Mouse (Mus musculus) induced T-regulatory cell, adult 2 months (primary cell): Measurements from ENCODE around the gene Hal.

Experiments used
- DNase-seq: peaks from one replicate; pipeline ENCODE4 v3.0.0-alpha.2; 2012; ENCODE audit warnings: low read depth

The Hal gene

GRCm38 (mm10) chr10:93488066-93488827 is at the start of gene Hal:
Gene Hal (plus strand): TSS chr10:93488768.
- DNase-seq: no peak

DNA sequence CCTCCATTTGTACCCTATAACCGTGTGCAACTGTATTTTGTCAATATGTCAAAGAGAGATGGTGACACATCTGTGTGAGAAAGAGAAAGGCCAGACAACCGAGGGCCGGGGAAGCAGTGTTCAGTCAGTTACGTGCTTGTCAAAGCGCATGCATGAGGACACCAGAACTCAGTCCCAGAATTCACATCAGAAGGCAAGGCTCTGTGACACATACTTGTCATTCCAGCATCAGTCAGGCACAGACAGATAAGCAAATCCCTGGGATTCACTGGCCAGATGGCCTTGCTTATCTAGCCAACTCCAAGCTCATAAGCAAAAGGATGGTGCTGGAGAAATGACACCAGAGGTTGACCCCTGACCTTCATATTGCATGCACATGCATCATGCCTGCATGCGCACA is 47.1 kb upstream of the Hal start:
- DNase-seq: no peak

GRCm38 (mm10) chr10:93442183-93442582 is 46.4 kb upstream of the Hal start:
- peak; percentile 46 for DNase-seq

- DNase-seq: peak; percentile 50
These were observed 44.2 kb upstream of the Hal start for GRCm38 (mm10) chr10:93444407-93444806.

DNA sequence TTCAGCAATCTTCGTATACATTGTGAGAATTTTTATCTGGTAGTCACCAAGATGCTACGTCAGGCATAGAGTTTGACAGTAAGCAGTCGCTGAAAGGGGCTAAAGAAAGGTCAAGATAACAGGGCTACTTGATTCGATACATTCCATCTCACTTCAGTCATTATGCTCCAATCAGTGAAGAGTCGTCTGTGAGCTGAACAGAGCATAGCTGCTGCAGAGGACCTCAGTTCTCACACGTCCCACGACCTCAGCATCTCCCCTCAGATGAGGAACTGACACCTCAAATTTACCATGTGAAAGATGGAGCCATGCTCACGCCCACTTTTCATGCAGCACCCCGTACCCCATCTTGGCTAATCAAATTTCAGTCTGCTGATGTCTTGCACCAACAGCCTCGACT is 41.2 kb upstream of the Hal start:
- DNase-seq: no peak

- DNase-seq: no peak
These were observed 33.9 kb upstream of the Hal start for GRCm38 (mm10) chr10:93454652-93455014.

GRCm38 (mm10) chr10:93460106-93460505 is 28.5 kb upstream of the Hal start:
- DNase-seq: no peak

DNA sequence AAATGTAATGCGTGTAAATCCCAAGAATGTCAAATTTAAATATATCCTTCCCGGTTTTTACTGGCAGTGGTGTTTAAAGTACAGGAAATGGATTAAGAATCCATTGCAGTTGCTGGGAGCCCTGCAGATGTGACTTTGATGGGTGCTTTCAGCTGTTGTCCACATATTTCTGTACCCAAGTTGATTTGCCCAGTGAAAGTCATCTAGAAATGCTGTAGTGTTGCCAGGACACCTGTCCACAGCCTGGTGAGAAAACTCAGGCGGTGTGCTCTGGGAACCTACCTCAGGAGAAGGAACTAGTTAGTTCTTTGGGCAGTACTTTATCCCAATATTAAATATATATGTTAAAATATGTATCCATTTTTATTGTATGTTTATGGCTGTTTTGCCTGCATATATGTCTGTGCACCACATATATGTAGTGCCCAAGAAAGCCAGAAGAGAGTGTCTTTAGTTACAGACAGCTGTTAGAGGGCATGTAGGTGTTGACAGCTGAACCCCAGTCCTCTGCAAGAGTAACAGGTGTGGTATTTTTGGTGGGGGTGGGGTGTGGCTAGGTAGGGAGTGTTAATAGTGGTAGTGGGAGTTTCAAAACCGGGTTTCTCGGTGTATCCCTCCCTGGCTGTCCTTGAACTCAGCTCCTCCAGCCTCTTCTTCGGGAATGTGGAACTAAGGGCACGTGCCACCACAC is 25.7 kb upstream of the Hal start:
- DNase-seq: no peak

- DNase-seq: no peak
These were observed 25.0 kb upstream of the Hal start for GRCm38 (mm10) chr10:93463611-93464010.

DNA sequence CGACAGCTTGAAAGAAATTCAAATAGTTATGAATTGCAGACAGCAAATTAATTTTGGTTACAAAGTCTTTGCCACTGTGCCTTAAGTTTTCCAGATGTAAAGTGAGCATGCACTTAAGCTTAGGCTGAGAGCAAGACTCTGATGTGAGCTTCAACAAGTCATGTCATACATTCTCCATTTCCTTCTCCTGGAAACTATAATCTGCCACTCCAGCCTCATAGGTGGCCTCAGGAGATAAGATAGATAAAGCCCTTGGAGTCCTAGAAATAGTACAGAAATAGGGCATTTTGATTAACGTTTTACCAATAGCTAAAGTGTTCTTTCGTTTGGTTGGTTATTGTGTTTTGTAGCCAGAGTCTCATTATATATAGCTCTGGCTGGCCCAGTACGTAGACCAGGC is 21.3 kb upstream of the Hal start:
- DNase-seq: no peak

- peak; percentile 51 for DNase-seq
These were observed 20.8 kb upstream of the Hal start for GRCm38 (mm10) chr10:93467791-93468190.

DNA sequence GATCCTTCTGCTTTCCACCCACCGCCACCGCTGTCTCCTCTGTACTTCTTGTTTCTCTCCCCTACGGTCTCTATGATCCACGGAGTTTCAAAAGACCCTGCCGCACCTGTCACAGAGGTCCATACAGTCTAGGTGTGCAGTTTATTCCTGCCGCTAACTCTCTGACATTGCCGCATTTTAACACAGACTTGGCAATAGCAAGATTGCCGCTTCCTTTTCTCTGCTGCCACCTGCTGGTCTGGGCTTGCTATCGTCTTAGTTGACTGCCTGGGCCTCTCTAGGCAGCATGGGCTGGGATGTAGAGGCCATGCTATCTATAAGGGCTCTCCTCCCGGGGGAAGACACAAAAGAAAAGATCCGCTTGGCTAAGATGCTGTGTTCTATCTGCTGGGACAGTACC is 17.2 kb upstream of the Hal start:
- peak; percentile 91 for DNase-seq

- DNase-seq: no peak
These were observed 4.1 kb upstream of the Hal start for GRCm38 (mm10) chr10:93484511-93484910.

- peak; percentile 72 for DNase-seq
These were observed 3.4 kb upstream of the Hal start for GRCm38 (mm10) chr10:93485055-93485691.

DNA sequence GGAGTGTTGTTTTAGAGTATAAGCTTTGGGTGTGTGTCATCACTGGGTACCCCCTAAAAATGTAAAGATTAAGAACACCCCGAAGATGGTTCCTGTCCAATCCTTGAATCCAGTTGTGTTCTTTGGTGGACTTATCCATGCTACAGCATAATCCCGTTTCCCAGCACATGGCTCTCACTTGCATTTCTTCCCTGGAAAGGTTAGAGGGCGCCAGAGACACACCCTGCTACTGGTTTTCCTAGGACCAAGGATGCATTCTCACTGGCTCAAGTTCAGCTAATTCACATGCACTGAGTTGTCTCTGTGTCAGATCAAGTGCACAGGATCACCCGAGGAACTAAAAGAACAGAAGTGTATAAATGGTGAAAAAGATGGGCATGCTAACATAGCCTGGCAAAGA is 1.9 kb upstream of the Hal start:
- peak; percentile 30 for DNase-seq

DNA sequence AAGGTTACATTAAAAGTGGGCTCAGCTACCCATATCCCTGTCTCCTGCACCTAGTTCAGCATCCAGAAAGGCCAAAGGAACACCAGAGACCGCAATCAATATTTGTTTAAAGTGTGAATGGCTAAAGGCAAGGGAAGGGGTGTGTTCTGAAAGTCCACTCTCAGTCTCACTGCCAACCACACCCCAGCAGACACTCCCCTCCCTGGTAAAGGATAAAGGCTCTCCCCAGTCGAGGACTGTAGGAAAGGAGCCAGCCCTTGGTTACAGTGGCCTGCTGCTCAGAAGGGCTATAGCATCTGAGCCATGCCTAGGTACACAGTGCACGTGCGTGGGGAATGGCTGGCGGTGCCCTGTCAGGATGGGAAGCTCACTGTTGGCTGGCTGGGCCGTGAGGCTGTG is 259 bp downstream of the Hal start:
- DNase-seq: no peak

DNA sequence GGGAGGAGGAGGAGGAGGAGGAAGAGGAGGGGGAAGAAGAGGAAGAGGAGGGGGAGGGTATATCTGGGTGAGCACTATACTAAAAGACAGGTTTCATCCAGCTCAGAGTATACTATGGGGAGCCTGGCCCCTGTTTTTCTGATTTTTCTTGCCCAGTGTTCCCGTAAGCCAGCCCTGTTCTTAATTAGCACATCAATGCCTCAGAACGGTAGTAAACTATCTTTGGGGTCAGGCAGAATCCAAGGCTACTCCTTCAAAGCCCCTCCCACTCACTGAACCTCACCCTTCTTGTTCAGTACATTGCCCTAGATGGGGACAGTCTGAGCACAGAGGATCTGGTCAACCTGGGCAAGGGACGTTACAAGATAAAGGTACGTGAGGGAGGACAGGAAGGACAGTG is 1.9 kb downstream of the Hal start:
- DNase-seq: no peak

- DNase-seq: peak; percentile 53
These were observed 12.3 kb downstream of the Hal start for GRCm38 (mm10) chr10:93500864-93501263.

DNA sequence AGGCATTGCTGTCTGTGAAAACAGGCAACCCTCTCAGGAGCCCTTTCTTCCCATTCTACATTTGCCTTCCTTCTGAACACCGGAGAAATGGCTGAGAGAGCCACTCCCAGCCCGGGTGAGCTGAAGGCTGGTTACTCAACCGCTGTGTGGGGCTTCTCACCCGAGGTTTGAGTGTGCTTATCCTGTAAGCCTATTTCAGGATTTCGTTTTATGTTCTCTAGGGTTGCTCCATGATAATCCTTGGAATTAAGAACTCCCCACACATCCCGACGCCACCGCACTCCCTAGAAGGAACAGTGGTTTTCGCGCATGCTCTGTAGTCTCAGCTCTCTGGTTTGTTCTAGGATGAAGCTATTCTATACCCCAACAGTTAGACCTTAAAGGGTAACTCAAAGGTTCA is 12.8 kb downstream of the Hal start:
- no peak for DNase-seq

GRCm38 (mm10) chr10:93508383-93508970 is 19.9 kb downstream of the Hal start:
- DNase-seq: no peak

DNA sequence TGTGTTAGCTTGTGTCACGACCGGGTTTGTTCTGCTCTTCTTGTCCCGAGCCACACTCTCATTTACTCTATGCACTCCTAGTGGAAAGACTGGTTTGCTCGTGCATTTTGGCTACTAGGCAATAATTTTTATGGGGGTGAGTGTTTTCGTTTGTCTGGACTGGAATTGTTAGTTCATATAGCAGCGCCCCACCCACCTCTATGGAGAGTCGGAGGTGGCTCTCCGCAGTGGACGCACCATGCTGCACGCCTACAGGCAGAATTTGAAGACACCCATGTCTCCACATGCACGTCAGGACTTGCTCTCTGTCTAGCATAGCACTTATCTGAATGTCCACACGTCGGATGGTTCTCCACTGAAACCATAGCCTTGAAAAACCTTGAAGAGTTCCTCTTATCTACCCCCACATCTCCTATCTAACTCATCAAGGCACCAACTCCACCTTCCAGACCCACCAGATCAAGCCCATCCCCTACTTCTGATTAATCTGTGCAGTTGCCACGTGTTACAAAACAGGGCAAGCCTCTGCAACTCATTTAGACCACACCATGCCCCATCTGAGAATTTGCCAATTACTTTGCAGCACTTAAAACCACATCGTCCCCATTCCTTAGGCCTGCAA is 21.1 kb downstream of the Hal start:
- no peak for DNase-seq

DNA sequence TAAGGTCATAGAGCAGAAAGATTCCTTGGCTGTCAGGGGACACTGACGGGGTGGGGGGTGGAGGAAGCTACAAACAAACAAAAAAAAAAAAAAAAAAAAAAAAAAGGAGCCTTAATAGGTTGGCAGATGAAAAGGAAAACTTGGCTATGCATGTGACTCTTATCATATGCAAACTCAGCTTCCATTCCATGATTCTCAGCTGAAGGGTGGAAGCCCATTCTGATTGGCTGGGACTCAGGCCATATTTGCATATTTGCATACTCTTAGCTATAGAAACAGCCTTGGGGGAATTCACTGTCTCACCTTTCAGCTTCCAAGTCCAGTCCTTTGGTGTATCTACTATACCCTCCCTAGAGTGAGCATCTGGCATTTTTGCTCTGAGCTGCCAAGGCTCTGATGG is 26.9 kb downstream of the Hal start:
- peak; percentile 48 for DNase-seq
